Mouse (Mus musculus): Measurements from ENCODE around the gene Pkdrej. TPM values are rescaled to one million over a fixed set of nuclear protein-coding genes. Genes with fewer than 3 reads are reported as not detected.

The Pkdrej gene
- total RNA-seq, 2 experiments from 2014 or later, result 0.74 to 0.81 TPM

DNA sequence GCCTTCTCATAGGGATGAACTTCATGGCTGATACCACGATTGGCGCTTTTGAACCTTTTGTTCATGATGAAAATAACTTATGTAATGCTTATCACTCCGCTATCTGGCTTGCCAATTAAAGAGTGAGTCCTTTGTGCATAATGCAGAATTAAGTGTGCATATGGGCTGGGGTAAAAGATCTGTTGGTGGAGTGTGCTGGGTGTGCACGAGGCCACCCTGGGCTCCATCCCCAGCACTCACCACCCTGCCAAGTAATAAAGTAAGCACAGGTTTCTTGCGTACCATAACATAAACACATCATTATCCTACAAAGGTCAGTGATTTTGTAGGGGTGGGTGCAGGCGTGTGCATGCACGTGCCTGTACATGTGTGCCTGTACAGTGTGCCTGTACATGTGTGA lies 46.5 kb downstream of the Pkdrej start:
- no peak overlapping the region for H3K27ac ChIP-seq
- peak in 1 of 2 experiments; percentile 16 for DNase-seq (ENCODE audit: low spot score in 2 of 2)
- H3K4me3 ChIP-seq, result no peak overlapping the region
- no peak for TF ChIP-seq CTCF (conservative IDR thresholded peaks at IDR 0.05)

DNA sequence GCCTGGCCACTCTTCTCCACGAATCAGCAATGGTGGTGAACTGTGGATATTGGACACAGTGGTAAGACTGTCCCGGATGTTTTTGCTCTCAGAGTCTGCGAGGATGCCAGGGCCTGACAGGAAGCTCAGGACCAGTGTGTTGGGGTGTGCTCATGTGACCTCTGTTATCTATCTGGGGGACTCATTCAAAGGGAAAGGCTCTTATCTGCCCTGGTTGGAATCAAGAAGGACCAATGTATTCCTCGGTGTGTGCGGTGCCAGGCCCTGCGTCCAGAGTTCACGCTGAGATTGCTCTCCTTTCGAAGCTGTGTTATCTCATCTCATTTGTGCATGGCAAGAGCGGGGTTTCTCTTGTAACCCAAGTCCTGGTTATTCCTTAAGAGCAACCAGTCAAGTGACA lies 47.1 kb downstream of the Pkdrej start:
- Histone ChIP-seq H3K27ac (no peak overlapping the region), H3K4me3 (no peak overlapping the region)
- no peak for TF ChIP-seq CTCF (conservative IDR thresholded peaks at IDR 0.05)
- no peak for DNase-seq (ENCODE audit: low spot score in 2 of 2)

DNA sequence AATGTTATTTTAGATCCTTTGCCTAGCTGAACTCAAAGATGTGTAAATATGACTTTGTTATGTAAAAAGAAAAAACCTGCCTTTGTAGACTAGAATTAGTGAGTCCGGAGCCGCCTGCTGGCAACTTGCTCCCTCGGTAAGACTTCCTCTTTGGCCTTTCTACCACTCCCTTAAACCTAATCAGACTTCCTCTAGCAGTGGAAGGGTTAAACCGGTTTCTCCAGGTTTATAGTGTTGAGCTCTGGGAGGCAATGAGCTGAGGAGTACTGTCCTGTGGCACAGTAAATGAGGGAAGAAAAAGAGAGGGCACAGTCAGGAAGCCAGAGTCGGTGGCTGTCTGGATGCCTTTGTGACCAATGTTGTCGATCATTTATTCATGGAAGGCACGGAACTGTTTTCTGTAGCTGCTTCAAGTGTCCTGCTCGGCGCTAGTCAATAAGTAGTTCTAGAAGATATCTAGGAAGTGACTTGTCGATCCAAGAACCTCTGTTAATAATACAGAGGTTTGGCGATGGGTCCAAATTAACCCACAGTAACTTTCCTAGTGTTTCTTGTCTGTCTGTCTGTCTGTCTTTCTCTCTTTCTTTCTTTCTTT lies 49.3 kb downstream of the Pkdrej start:
- DNase-seq (ENCODE audit: low spot score in 2 of 2), result no peak
- peak; percentile 48 for TF ChIP-seq CTCF (conservative IDR thresholded peaks at IDR 0.05)
- H3K4me3 ChIP-seq, result no peak overlapping the region

DNA sequence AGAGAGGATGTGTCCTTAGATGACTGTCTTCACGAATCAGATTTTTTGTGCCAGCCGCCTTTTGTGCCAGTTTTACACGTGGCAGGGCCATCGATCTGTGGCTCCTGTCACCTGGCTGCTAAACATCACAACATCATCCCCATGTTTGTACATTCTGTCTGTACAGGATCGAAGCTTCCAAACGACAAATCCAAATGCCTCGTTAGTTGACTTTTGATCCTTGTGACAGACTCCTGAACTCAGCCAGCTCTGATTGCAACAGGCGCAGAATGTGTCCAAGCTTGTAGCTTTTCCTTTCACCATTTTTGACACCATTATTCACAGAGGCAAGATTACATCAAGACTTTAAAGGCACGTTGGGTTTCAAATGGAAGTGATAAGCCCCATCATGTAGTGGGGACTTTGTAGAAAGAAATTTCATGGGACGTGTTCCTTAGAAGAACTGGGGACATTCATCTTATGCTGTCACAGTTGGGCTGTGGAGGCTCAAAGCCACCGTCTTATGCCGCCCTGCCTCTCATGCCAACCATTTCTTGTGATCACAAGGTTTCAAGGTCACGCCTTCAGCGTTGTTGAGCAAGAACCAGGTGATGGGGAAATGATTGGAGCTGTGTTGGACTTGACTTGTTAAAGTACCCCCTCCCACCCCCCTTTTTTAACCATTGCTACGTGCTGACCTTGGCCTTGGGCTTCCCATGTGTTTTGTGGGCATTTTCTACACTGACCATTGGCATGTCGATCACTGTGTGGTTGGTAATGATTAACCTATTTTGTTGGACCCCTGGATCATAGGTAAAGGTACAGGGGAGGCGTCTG lies 50.0 kb downstream of the Pkdrej start:
- DNase-seq (ENCODE audit: low spot score in 2 of 2), result no peak
- no peak overlapping the region for H3K27ac ChIP-seq
- no peak overlapping the region for H3K4me3 ChIP-seq
- TF ChIP-seq CTCF (conservative IDR thresholded peaks at IDR 0.05), result no peak

More for the DNA sequence above, 49.3 kb downstream of the Pkdrej start:
- no peak overlapping the region for H3K27ac ChIP-seq

DNA sequence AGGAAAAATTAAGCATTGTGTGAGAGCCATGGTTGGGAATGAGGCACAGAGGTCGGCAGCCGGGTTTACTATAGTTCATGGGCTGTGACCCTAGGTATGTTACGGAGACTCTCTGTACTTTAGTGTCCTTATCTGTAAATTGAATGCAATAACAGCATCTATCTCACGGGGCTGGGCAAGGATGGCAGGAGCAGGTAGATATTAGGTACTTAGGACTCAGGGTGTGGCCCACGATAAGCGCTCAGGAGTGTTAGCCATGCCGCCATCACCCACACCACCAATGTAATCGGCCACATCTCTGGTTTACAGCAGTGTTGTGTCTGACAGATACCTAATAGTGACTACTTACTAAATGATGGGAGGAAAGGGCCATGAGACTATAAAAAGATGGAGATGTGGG lies 52.5 kb downstream of the Pkdrej start:
- no peak overlapping the region for H3K27ac ChIP-seq
- DNase-seq (ENCODE audit: low spot score in 2 of 2), result no peak
- TF ChIP-seq CTCF (conservative IDR thresholded peaks at IDR 0.05), result no peak
- no peak overlapping the region for H3K4me3 ChIP-seq

DNA sequence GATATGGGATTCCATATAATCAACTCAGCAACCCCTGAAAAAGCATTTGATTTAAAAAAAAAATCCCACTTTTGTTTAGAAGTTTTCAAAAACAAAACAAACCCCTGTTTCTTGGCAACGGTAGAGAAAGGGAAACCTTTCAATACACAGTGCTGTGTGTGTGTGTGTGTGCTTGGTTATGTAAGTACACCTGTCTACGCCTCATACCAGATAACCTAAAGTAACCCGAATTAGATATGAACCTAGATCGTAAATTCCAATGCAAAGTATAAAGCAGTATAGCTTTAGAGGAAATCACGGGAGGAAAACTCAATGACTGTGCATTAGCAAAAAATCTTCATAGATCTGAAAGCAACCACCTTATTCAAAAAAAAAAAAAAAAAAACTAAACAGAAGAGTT lies 54.9 kb downstream of the Pkdrej start:
- no peak overlapping the region for H3K4me3 ChIP-seq
- no peak for DNase-seq (ENCODE audit: low spot score in 2 of 2)
- TF ChIP-seq CTCF (conservative IDR thresholded peaks at IDR 0.05), result no peak
- no peak overlapping the region for H3K27ac ChIP-seq

DNA sequence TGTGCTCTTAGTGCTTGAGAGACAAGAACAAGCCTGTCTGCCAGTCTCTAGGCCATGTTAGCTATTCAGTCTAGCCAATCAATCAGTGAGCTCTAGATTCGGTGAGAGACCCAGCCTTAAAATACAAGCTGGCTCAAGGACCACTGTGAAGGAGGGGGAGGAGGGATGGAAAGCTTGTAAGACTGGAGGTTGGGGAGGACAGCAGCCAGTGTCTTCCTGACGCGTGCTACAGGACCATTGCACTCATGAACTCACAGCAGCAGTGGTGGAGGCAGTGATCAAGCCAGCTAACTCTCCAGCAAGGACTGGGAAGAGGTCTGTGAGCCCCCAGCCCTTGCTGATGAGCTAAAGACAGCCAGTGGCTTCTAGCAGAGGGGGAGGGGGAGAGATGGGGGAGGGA lies 56.5 kb downstream of the Pkdrej start:
- TF ChIP-seq CTCF (conservative IDR thresholded peaks at IDR 0.05), result no peak
- no peak for DNase-seq (ENCODE audit: low spot score in 2 of 2)
- H3K4me3 ChIP-seq, result no peak overlapping the region
- H3K27ac ChIP-seq, result no peak overlapping the region

Other genes with a start within 250 kb of the Pkdrej start
- gene Wnt7b, start 239.3 kb downstream of the Pkdrej start, total RNA-seq (2021), result 10 to 100 TPM; 46.4 to 47.6 TPM
- gene Ppara, start 86.8 kb downstream of the Pkdrej start, total RNA-seq (2021), result 1 to 10 TPM; 3.1 to 3.9 TPM
- 10 to 100 TPM; 18.6 to 22.3 TPM for gene Cdpf1, start 10.0 kb downstream of the Pkdrej start, total RNA-seq (2021)
- gene Ttc38, start 10.6 kb upstream of the Pkdrej start, total RNA-seq (2021), result 1 to 10 TPM; 5.7 to 6.5 TPM
- gene Gtse1, start 38.0 kb upstream of the Pkdrej start, total RNA-seq (2021), result under 1 TPM; 0.42 to 0.54 TPM
- gene Trmu, start 57.6 kb upstream of the Pkdrej start, total RNA-seq (2021), result 10 to 100 TPM; 36.9 to 41.5 TPM
- gene Celsr1, start 212.0 kb upstream of the Pkdrej start, total RNA-seq (2021), result 1 to 10 TPM; 5.5 to 5.8 TPM
- gene Gramd4, start 236.0 kb upstream of the Pkdrej start, total RNA-seq (2021), result 10 to 100 TPM; 24.8 to 28.7 TPM